Mouse (Mus musculus): ENCODE measurements at regions not wholly inside any gene's neighbourhood (a gene's known extent, or its start where the extent isn't known, plus 50 kb on each side); places are given as distances from the start of the nearest gene placed in this dataset.

DNA sequence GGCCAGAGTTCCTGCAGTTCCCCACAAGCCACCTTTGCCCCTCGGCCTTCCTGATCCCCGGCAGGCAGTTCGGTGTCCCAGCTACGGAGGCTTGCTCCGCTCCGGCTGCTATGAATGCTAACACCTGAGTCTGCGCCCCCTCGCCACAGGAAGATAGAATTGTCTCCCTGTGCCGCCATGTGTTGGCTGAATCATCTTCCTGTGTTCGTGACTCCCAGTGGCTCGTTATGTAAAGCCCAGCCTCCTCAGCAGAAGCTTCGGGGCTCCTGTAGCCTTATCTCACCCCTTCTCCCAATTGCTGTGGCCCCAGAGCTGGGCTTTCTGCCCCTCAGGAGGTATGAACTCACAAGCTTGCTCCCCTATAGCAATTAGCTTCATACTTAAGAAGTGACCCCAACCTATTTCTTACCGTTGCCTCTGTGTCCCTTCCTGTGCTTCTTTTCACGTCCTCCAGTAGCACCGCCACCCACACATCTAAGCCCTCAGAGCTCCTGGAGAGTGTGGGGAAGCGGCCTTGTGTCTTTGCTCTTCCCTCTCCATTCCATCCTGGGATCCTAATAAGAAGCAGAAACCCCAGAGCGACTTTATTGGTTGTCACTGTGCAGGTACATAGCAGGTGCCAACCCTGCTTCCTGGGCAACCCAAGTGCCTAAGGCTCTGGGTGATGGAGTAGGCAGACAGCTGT is 70.1 kb downstream of the Ier5 start:
- H3K27ac ChIP-seq, result no peak overlapping the region
- no peaks in the 10 kb centered on the region for H3K4me1 ChIP-seq (ENCODE audit: insufficient read depth, low read length)
- peak overlapping the region; percentile 23; the same call in 1 of the 2 replicates for H3K4me2 ChIP-seq (ENCODE audit: low read depth, low read length)
- WGBS, result 74% methylated on average over 17 of the region's 17 CpGs
- no peak for TF ChIP-seq CTCF (IDR thresholded peaks at IDR 0.05; ENCODE audit: low read depth)
- DNase-seq (ENCODE audit: low spot score), result no peak
- no peak overlapping the region for H3K9ac ChIP-seq (replicated peaks; ENCODE audit: low read length)
- no peaks in the 10 kb centered on the region for H3K27me3 ChIP-seq (ENCODE audit: insufficient read depth, low read length)
- no peaks in the 10 kb centered on the region for H3K36me3 ChIP-seq (ENCODE audit: insufficient read depth, low read length)
- H3K4me3 ChIP-seq (ENCODE audit: low read length), result no peak overlapping the region
- no peaks in the 10 kb centered on the region for H3K9me3 ChIP-seq (ENCODE audit: low read length)
- ATAC-seq, result no peak

DNA sequence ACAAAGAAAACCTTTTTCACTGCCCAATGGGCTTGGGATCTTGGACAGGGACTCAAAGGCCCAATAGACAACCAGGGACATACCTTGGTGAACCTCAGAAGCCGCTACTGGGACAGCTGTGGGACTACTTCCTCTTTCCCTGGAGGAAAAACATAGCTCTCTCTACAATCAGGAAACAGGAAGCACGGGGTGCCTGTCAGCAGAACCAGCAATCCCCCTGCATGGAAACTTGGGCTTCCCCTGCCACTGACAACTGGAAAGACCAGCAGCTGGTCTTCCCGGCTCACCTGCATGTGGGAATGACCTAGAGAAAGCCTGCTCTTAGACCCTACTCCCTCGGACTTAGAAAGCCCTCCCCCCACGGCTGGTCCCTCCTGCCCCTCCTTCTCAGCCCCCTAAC is 70.7 kb downstream of the Ier5 start:
- Histone ChIP-seq H3K4me2 (ENCODE audit: low read depth, low read length) (peak overlapping the region; percentile 23; the same call in 1 of the 2 replicates), H3K27ac (no peak overlapping the region), H3K9me3 (ENCODE audit: low read length) (no peaks in the 10 kb centered on the region), H3K27me3 (ENCODE audit: insufficient read depth, low read length) (no peaks in the 10 kb centered on the region), H3K4me1 (ENCODE audit: insufficient read depth, low read length) (no peaks in the 10 kb centered on the region), H3K9ac (replicated peaks; ENCODE audit: low read length) (no peak overlapping the region), H3K36me3 (ENCODE audit: insufficient read depth, low read length) (no peaks in the 10 kb centered on the region), H3K4me3 (ENCODE audit: low read length) (no peak overlapping the region)
- no peak for TF ChIP-seq CTCF (IDR thresholded peaks at IDR 0.05; ENCODE audit: low read depth)
- WGBS, result 54% methylated on average over 5 of the region's 5 CpGs
- ATAC-seq, result no peak
- no peak for DNase-seq (ENCODE audit: low spot score)

DNA sequence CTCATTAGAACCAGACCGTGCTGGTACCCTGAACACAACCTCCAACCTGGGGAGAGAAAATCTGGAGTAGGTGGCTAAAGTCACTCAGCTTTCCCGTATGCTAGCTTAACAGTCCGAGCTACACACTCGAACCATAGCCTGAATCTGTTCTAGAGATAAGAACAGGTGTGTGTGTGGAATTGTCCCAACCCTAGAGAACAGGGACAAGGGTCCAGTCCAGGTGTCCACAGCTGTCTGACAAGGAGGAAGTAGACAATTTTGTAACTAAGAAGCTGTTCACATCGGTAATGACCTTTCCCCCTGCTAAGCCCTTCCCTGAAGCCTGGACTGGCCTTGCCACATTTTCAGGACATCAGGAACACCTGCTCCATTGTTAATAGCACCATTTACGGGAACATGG is 71.3 kb downstream of the Ier5 start:
- H3K9ac ChIP-seq (replicated peaks; ENCODE audit: low read length), result no peak overlapping the region
- ATAC-seq (no peak), DNase-seq (ENCODE audit: low spot score) (no peak)
- no peaks in the 10 kb centered on the region for H3K4me1 ChIP-seq (ENCODE audit: insufficient read depth, low read length)
- H3K4me2 ChIP-seq (ENCODE audit: low read depth, low read length), result no peak overlapping the region
- no peaks in the 10 kb centered on the region for H3K27me3 ChIP-seq (ENCODE audit: insufficient read depth, low read length)
- no peak overlapping the region for H3K27ac ChIP-seq
- H3K9me3 ChIP-seq (ENCODE audit: low read length), result no peaks in the 10 kb centered on the region
- no peaks in the 10 kb centered on the region for H3K36me3 ChIP-seq (ENCODE audit: insufficient read depth, low read length)
- no peak overlapping the region for H3K4me3 ChIP-seq (ENCODE audit: low read length)
- no peak for TF ChIP-seq CTCF (IDR thresholded peaks at IDR 0.05; ENCODE audit: low read depth)
- WGBS, result 81% methylated on average over 6 of the region's 6 CpGs

DNA sequence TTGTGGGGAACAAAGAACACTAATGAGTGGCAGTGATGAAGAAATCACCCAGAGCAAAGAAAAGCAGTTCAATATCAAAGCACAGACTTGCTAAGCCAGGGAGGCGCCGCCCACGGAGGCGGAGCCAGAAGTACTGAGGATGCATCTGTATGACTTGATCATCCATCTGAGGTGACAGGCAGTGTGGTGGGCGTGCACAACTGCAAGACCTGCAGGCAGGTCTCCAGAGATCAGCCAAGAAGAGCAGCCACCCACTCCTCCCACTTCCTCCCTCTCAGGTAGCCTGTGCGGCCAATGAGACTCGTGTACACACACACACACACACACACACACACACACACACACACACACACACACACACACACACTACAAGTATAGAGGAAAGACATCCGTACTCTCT is 71.9 kb downstream of the Ier5 start:
- no peak overlapping the region for H3K4me3 ChIP-seq (ENCODE audit: low read length)
- H3K9me3 ChIP-seq (ENCODE audit: low read length), result no peaks in the 10 kb centered on the region
- TF ChIP-seq CTCF (IDR thresholded peaks at IDR 0.05; ENCODE audit: low read depth), result no peak
- ATAC-seq (0 out of 2 replicates have a peak, but pooled peaks have one; percentile 35), DNase-seq (ENCODE audit: low spot score) (peak; percentile 52)
- no peak overlapping the region for H3K27ac ChIP-seq
- H3K4me2 ChIP-seq (ENCODE audit: low read depth, low read length), result no peak overlapping the region
- H3K36me3 ChIP-seq (ENCODE audit: insufficient read depth, low read length), result no peaks in the 10 kb centered on the region
- no peak overlapping the region for H3K9ac ChIP-seq (replicated peaks; ENCODE audit: low read length)
- H3K27me3 ChIP-seq (ENCODE audit: insufficient read depth, low read length), result no peaks in the 10 kb centered on the region
- H3K4me1 ChIP-seq (ENCODE audit: insufficient read depth, low read length), result no peaks in the 10 kb centered on the region
- 49% methylated on average over 8 of the region's 8 CpGs for WGBS

DNA sequence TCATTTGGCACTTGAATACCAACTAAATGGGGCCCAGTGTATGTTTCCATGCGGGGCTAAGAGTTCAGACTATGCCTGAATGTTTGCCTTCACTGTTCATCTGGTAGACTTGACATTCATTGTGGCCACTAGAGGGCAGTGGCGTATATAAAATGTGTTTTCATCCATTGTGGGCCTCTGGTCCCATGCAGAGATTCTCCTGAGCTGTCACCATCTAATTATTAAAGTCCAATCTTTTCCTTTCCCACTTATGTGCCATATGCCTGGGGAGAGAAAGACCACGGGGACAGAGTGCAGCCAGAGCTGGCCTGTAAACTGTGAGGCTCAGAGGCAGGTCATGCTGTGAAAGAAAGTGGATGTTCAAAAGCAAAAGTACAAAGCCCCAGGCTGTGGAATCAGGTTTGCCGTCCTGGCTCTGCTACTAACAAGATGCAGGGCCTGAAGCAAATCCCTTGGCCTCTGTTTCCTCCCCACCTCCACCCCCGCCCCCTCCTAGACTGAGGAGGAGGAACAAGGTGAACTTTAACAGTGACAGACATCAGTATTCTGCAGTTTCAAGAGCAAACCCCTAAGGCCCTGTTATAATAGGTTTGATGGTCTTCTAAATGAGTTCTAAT is 73.5 kb downstream of the Ier5 start:
- Histone ChIP-seq H3K9ac (replicated peaks; ENCODE audit: low read length) (no peak overlapping the region), H3K27me3 (ENCODE audit: insufficient read depth, low read length) (no peaks in the 10 kb centered on the region), H3K4me1 (ENCODE audit: insufficient read depth, low read length) (no peaks in the 10 kb centered on the region), H3K36me3 (ENCODE audit: insufficient read depth, low read length) (no peaks in the 10 kb centered on the region), H3K4me2 (ENCODE audit: low read depth, low read length) (no peak overlapping the region), H3K9me3 (ENCODE audit: low read length) (no peaks in the 10 kb centered on the region), H3K4me3 (ENCODE audit: low read length) (no peak overlapping the region), H3K27ac (no peak overlapping the region)
- peak; percentile 79 for ATAC-seq
- peak; percentile 93 for TF ChIP-seq CTCF (IDR thresholded peaks at IDR 0.05; ENCODE audit: low read depth)
- 10% methylated on average over 5 of the region's 5 CpGs for WGBS
- DNase-seq (ENCODE audit: low spot score), result peak; percentile 95

DNA sequence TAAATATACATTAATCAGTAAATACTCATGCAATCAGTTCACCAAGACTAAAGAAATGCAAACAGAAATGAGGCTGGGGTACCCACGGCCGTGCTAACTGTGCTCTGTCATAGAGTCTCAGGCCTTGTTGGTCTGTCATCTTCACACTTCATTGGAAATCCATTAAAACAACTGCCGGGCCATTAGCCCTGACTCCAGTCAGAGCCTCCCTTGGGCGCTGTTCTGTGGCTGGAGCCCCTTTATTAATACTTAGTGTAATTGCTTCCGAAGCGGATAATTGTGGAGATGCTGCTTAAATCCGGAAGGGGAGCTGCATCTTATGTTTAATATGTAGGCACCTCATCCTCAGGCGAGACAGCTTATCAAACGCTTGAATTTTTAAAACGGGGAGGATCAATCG is 76.1 kb downstream of the Ier5 start:
- 60% methylated on average over 11 of the region's 11 CpGs for WGBS
- H3K4me1 ChIP-seq (ENCODE audit: insufficient read depth, low read length), result no peaks in the 10 kb centered on the region
- DNase-seq (ENCODE audit: low spot score), result peak; percentile 40
- no peak overlapping the region for H3K4me3 ChIP-seq (ENCODE audit: low read length)
- no peak for TF ChIP-seq CTCF (IDR thresholded peaks at IDR 0.05; ENCODE audit: low read depth)
- no peaks in the 10 kb centered on the region for H3K27me3 ChIP-seq (ENCODE audit: insufficient read depth, low read length)
- no peaks in the 10 kb centered on the region for H3K36me3 ChIP-seq (ENCODE audit: insufficient read depth, low read length)
- no peak overlapping the region for H3K27ac ChIP-seq
- no peaks in the 10 kb centered on the region for H3K9me3 ChIP-seq (ENCODE audit: low read length)
- no peak overlapping the region for H3K9ac ChIP-seq (replicated peaks; ENCODE audit: low read length)
- H3K4me2 ChIP-seq (ENCODE audit: low read depth, low read length), result no peak overlapping the region
- no peak for ATAC-seq

DNA sequence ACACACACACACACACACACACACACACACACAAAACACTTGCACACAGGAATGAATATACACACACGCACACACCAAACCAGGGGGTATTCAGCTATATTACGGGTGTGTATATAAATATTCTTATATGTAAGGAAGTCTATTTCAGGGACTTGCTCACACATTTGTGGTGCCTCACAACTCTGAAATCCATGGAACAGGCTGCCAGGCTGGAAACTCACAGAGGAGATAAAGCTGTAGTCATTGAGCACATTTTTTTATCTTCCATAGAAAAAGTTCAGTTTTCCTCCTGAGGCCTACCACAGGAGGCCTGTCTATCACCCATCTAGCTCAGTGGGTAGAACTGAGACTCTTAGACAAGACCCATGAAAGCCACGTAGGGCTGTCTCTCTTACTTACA is 83.8 kb downstream of the Ier5 start:
- H3K9ac ChIP-seq (replicated peaks; ENCODE audit: low read length), result no peak overlapping the region
- H3K4me3 ChIP-seq (ENCODE audit: low read length), result no peak overlapping the region
- ATAC-seq (no peak), DNase-seq (ENCODE audit: low spot score) (no peak)
- no peaks in the 10 kb centered on the region for H3K9me3 ChIP-seq (ENCODE audit: low read length)
- no peaks in the 10 kb centered on the region for H3K36me3 ChIP-seq (ENCODE audit: insufficient read depth, low read length)
- no peak overlapping the region for H3K27ac ChIP-seq
- no peak for TF ChIP-seq CTCF (IDR thresholded peaks at IDR 0.05; ENCODE audit: low read depth)
- H3K4me2 ChIP-seq (ENCODE audit: low read depth, low read length), result no peak overlapping the region
- peaks cover 4% of the 10 kb centered on the region; the same call in 1 of the 2 replicates for H3K4me1 ChIP-seq (ENCODE audit: insufficient read depth, low read length)
- no peaks in the 10 kb centered on the region for H3K27me3 ChIP-seq (ENCODE audit: insufficient read depth, low read length)
- WGBS, result 94% methylated on average over 3 of the region's 3 CpGs

Data from hindbrain, postnatal 0 days (tissue).